Mouse (Mus musculus) liver, adult 2 months (tissue): ENCODE results near the gene Gfra1. TPM values are rescaled to one million over a fixed set of nuclear protein-coding genes. Genes with fewer than 3 reads are reported as not detected.

Experiments
- DNase-seq: peaks from one replicate; pipeline ENCODE4 v3.0.0-alpha.2; 2011; ENCODE audit warnings: low read depth, low spot score; ENCODE audit errors: extremely low read depth
- H3K27ac ChIP-seq: fragments of 200-500 bp; replicated peaks from 2 replicates; pipeline ENCODE4 v1.5.1; 2012; ENCODE audit warnings: low read depth, mild to moderate bottlenecking, control low read depth, inconsistent platforms, low read length; ENCODE audit not compliant: insufficient read depth
- H3K27me3 ChIP-seq: fragments of 200-500 bp; 2 replicates; pipeline ENCODE4 v1.6.1; 2012; ENCODE audit warnings: mild to moderate bottlenecking, moderate library complexity, low read length, inconsistent platforms; ENCODE audit not compliant: control insufficient read depth, insufficient read depth
- H3K36me3 ChIP-seq: fragments of 200-500 bp; 2 replicates; pipeline ENCODE4 v1.6.1; 2012; ENCODE audit warnings: low read length, inconsistent platforms; ENCODE audit not compliant: control insufficient read depth, insufficient read depth
- H3K4me1 ChIP-seq: fragments of 200-500 bp; 2 replicates; pipeline ENCODE4 v1.6.1; 2011; ENCODE audit warnings: low read length; ENCODE audit not compliant: control insufficient read depth, insufficient read depth
- H3K4me3 ChIP-seq: fragments of 200-500 bp; 2 replicates; pipeline ENCODE4 v1.5.1; 2011; ENCODE audit warnings: low read depth, mild to moderate bottlenecking, control low read depth, low read length, moderate library complexity; ENCODE audit not compliant: insufficient read depth
- H3K79me2 ChIP-seq: fragments of 200-500 bp; 2 replicates; pipeline ENCODE4 v1.6.1; 2012; ENCODE audit warnings: inconsistent platforms, mild to moderate bottlenecking, low read length, moderate library complexity; ENCODE audit not compliant: control insufficient read depth, insufficient read depth
- H3K9ac ChIP-seq: fragments of 200-500 bp; 2 replicates; pipeline ENCODE4 v1.6.1; 2012; ENCODE audit warnings: low read depth, mild to moderate bottlenecking, control low read depth, inconsistent platforms, low read length
- CTCF ChIP-seq: fragments of 200-500 bp; IDR thresholded peaks from 2 replicates; pipeline ENCODE4 v1.5.1; 2011; ENCODE audit warnings: low read depth, low read length, control low read depth
- POLR2A ChIP-seq: fragments of 200-500 bp; IDR thresholded peaks from 2 replicates; pipeline ENCODE4 v1.6.1; 2011; ENCODE audit warnings: low read length, control low read depth; ENCODE audit not compliant: insufficient read depth; ENCODE audit errors: extremely low read depth
- WGBS: fragments of 180-500 bp; shearing (Covaris S2); methylation state at CpG from one replicate; pipeline ENCODE4 v1.1.7; 2018; 5-methylcytosine and 5-hydroxymethylcytosine counted together
- polyA plus RNA-seq: library from polyadenylated mRNA; depleted of rRNA; stranded (reverse); fragments of >200 nt; gene quantifications from 2 replicates; pipeline ENCODE4 v1.2.3, GENCODE M21; 2012; rRNA removed
- total RNA-seq: library from RNA; depleted of rRNA; stranded (reverse); fragments of >200 nt; gene quantifications from 2 replicates; pipeline ENCODE4 v1.2.3, GENCODE M21; 2014; rRNA removed

Gene Gfra1
- total and polyA plus RNA-seq, 2 experiments = 38.9 to 101 TPM

- no peaks in the 10 kb centered on the region for H3K79me2 ChIP-seq
- WGBS = 74% methylated on average over 7 of the region's 7 CpGs
Observed at GRCm38 (mm10) chr19:58193733-58194456, 261.8 kb downstream of the Gfra1 start.

GRCm38 (mm10) chr19:58190947-58191346 is 264.8 kb downstream of the Gfra1 start:
- H3K9ac ChIP-seq = no peak overlapping the region
- H3K27me3 ChIP-seq = no peaks in the 10 kb centered on the region
- H3K4me3 ChIP-seq = no peak overlapping the region
- no peak for DNase-seq
- TF ChIP-seq POLR2A = no peak
- TF ChIP-seq CTCF = no peak
- WGBS = 80% methylated on average over 2 of the region's 2 CpGs
- no peaks in the 10 kb centered on the region for H3K79me2 ChIP-seq
- no peaks in the 10 kb centered on the region for H3K4me1 ChIP-seq
- H3K36me3 ChIP-seq = no peaks in the 10 kb centered on the region
- no peak overlapping the region for H3K27ac ChIP-seq

More at GRCm38 (mm10) chr19:58193733-58194456, 261.8 kb downstream of the Gfra1 start:
- Histone ChIP-seq H3K36me3 (no peaks in the 10 kb centered on the region), H3K4me1 (no peaks in the 10 kb centered on the region), H3K27ac (no peak overlapping the region), H3K4me3 (no peak overlapping the region), H3K9ac (no peak overlapping the region), H3K27me3 (no peaks in the 10 kb centered on the region)
- DNase-seq = no peak
- TF ChIP-seq POLR2A (no peak), CTCF (no peak)

GRCm38 (mm10) chr19:58186558-58186957 is 269.2 kb downstream of the Gfra1 start:
- Histone ChIP-seq H3K4me3 (no peak overlapping the region), H3K9ac (no peak overlapping the region), H3K4me1 (no peaks in the 10 kb centered on the region), H3K79me2 (no peaks in the 10 kb centered on the region), H3K27me3 (no peaks in the 10 kb centered on the region), H3K36me3 (no peaks in the 10 kb centered on the region), H3K27ac (no peak overlapping the region)
- WGBS = 78% methylated on average over 4 of the region's 4 CpGs
- DNase-seq = no peak
- TF ChIP-seq CTCF = no peak

Other genes with a start within 250 kb of the Gfra1 start
- not detected in 2 replicates for gene Ccdc172, start 56.1 kb upstream of the Gfra1 start, total RNA-seq
- not detected in 2 replicates for gene Ccdc172, start 56.1 kb upstream of the Gfra1 start, polyA plus RNA-seq
- 27.7 and 147 TPM in 2 replicates for gene Pnlip, start 196.6 kb upstream of the Gfra1 start, total RNA-seq
- 0.25 TPM in 1 of 2 replicates, not detected in the other for gene Pnlip, start 196.6 kb upstream of the Gfra1 start, polyA plus RNA-seq